Mouse (Mus musculus): ENCODE data around the gene Bola3.
"Not testable (repeated sequence)": the region's sequence is repeated elsewhere in the genome, so short reads cannot be mapped to it uniquely, and the experiment has no call there.

Gene Bola3

GRCm38 (mm10) chr6:83348873-83349272 is at the start of gene Bola3:
Gene Bola3, plus strand, starts transcription at chr6:83349147.
- DNase-seq = no peak

GRCm38 (mm10) chr6:83300447-83301229 is 48.3 kb upstream of the Bola3 start:
- no peak for DNase-seq

- no peak for DNase-seq
These were observed 47.7 kb upstream of the Bola3 start for GRCm38 (mm10) chr6:83301294-83301693.

- DNase-seq = no peak
These were observed 46.7 kb upstream of the Bola3 start for GRCm38 (mm10) chr6:83302264-83302663.

- DNase-seq = peak; percentile 20
These were observed 39.9 kb upstream of the Bola3 start for GRCm38 (mm10) chr6:83309017-83309416.

GRCm38 (mm10) chr6:83311206-83311605 is 37.7 kb upstream of the Bola3 start:
- no peak for DNase-seq

DNA sequence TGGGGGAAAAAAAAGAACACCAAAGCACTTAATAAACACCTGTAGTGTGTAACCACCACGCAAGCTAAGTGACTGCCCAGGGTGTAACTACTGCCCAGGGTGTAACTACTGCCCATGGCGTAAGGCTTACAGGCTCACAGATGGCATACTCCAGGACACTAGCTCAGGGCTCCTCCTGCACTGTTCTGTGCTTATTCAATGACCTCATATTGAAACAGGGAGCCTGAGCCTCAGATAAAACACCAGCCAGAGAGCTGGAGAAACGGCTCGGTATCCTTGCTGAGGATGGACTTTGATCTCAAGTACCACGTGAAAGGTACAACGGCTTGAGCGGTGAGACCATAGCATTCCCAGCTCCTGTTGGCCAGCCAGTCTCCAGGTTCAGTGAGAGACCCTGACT is 36.9 kb upstream of the Bola3 start:
- no peak for DNase-seq

DNA sequence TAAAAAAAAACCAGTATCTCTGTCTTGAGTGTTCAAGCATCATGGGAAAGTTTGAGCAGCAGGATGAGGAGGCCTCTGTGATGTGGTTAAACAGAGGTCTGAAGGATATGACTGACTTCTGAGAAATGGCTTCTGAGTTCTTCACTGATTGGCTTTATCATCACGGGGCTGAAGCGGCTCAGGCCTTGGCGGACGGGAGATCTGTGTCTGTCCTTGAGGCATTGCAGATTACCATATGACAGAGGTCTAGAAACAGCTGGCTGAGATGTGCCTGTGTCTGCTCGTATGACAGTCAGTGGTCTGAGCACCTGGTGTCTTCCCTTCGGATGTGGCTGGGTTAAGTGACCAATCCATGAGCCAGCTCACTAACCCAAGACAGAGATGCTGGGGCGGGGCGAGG is 36.4 kb upstream of the Bola3 start:
- no peak for DNase-seq

DNA sequence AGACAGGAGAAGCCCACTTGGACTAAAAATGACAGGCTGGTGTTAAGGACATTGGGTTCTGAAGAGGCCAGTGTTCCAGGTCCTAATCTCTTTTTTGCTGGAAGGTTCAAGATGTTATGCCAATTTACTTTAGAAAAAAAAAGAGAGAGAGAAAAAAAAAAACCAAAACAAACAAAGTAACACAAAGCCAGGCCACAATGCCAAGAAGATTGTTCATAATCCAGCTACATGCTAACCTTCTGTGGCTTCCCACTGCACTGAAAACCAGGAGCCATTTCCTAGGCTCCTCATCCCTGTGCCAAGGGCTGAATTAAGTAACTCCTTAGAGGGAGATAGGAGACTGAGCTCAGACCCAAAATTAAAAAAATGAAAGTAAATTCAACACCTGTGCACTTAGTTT is 33.7 kb upstream of the Bola3 start:
- DNase-seq = no peak

DNA sequence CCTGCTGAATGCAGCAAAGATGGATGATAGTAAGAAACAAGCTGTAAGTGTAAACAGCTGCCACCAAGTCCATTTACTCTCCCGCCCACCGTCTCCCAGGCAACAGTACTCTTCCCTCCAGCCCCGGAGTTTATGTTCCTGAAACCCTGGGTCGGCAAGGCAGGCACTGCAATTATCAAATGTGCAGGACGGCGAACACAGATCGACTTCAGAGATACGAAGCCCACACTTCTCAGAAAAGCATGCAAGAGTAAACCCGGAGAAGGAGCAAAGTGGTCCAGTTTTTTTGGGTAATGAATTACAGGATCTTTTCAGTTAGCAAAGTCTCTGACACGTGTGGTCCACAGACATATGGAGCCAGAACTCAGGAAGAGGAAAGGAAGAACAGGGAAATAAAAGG is 32.9 kb upstream of the Bola3 start:
- DNase-seq = no peak

DNA sequence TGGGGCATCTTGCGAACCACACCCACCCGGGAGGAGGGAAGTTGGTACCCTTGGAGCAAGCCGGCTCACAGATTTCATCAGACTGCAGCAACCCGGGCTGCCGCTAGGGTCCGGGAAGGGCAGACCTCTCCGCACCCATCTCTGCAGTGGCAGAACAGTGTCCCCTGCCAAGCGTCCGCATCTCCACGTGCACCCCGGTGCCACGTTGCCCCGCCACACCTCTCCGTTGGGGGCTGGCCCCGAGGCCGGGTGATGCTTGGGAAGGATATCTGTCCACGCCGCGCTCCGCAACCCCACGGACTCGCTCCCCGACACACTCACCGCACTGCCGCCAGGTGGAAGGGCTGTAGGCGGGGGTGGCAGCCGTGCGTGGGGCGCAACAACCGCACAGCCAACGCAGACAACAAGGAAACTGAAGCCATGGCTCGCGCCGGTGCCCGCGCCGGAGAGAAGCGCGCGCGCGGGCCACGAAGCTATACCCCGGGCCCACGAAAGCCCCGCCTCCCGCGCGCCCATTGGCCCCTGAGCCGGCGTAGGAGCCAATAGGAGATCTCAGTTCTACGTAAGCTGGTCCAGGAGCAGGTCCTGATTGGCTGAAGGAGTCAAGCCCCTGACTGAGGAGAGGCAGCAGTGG is 31.7 kb upstream of the Bola3 start:
- peak; percentile 95 for DNase-seq

- DNase-seq = no peak
These were observed 27.0 kb upstream of the Bola3 start for GRCm38 (mm10) chr6:83321927-83322326.

DNA sequence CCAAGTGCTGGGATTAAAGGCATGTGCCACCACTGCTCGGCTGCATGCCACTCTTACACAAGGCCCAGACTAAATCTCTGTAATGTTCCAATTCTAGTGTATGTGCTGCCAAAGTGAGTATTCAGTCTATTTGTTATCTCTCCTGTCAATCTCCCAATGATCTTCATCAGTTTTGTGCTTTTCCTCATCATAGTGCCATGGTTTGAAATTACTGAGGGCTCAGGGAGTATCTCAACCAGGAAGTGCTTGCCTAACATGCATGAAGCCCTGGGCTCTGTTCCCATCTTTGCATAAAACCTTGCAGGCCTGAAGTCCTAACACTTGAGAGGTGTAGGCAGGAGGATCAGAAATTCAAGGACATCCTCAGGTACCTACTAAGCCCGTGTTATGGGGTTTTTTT is 26.2 kb upstream of the Bola3 start:
- DNase-seq = no peak

- no peak for DNase-seq
These were observed 25.1 kb upstream of the Bola3 start for GRCm38 (mm10) chr6:83323652-83324419.

DNA sequence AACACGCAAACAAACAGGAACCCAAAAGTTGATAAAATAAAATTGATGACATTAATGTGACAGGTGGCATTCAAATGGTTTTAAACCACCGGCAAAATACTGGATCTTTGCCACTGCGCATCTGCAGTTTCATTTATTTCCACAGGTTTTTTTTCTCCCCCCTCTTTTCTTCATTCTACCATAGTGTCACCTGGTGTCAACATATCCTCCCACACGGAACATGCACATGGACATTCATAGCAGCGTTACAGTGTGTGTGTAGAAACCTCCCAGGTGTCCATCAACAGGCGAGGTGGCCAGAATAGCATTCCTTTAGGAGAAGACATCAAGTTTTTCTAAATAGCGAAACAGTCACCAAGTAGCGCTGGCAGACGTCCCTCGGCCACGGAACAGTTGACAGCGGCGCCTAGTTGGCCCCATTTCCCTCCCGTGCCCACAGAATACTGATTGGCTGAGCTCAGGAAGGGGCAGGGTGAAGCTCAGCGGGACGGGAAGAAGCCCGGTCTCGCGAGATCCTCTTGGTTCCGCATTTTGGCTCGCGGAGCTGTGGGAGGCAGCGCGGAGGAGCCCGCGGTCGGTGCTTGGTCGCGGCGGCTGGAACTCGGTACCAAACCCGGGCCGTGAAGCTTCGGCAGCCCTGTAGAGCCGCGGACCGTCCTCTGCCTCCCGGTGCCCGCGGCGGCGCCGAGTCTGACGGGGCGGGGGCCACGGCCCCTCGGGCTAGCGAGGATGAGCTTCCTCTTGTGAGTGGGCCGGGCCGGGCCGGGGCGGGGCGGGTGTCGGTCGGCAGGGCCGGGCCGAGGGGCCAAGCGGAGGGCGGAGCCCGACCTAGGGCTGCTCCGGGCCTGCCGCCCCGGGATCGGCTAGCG is 23.2 kb upstream of the Bola3 start, which contains the start of the genes Mthfd2 and Mob1a:
TSS of gene Mthfd2 (minus strand) at position 384 of the 869 bp plus-strand sequence.
TSS of gene Mob1a (plus strand) at position 492 of the 869 bp plus-strand sequence.
- DNase-seq = peak; percentile 97

DNA sequence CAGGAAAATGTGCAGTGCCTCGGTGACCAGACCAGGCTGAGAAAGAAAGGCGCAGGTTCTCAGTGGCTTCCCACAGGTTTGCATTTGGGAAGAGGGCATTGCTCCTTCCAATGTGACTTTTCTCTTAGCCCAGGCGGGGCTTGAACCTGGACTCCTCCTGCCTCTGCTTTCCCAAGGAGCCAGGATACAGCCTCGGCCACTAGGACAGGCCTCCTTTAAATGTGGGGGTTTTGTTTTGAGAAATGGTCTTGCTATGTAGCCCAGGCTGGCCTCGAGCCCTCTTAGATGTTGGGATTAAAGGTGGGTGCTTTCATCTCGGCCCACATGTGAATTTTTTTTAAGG is 22.6 kb upstream of the Bola3 start:
- no peak for DNase-seq

DNA sequence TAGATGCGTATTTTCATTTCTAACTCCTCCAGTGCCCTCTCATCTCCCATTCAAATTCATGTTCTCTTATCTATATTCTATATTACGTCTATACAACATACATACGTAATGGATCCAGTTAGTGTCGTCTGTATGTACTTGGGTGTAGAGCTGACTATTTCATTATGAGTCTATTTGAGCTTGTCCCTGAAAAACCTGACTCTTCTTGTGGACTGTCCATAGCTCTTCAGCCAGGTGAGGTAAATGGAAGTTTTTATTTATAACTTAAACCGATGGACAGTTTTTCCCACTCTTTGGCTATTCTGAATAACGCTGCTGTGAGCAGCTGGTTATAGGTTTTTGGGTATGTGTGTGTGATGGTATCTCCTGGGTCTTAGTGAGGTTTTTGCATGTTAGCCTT is 22.2 kb upstream of the Bola3 start:
- DNase-seq = no peak

- DNase-seq = no peak
These were observed 21.3 kb upstream of the Bola3 start for GRCm38 (mm10) chr6:83327591-83328190.

DNA sequence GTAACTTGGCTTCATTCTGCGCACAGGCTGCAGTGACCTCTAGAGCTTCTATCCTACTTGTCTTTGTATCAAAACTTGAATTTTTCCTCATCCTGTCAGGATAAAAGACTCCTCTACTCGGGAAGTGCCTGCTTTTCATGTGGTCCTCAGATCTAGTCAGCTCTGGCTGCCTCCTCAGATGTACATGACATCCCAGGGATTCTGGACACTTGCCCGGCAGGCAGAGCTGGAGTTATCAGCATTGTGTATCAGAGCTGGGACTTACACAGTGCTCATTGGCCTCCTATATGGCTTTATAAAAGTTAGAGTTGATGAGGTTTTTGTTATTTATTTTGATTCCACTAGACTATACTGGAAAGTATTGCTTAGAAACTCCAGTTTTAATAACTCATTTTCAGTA is 7.6 kb upstream of the Bola3 start:
- DNase-seq = no peak

DNA sequence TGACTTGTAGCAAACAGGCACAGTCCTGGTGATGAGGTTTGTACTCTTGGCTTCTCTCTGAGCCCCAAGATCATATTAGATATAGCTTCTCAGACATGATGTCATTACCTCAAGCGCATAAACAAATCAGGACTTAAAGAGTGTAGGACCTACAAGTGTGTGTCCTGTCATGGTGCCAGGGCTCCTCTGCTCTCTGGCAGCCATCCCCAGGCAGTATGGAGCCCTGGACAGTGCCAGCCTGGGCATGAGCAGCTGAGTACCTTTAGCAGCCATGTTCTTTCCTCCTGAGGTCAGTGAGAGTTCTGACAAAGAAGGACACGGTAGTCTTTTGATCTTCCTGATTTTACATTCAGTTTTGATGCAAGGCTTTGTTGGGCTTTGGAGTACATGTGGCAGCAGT is 6.0 kb upstream of the Bola3 start:
- no peak for DNase-seq

DNA sequence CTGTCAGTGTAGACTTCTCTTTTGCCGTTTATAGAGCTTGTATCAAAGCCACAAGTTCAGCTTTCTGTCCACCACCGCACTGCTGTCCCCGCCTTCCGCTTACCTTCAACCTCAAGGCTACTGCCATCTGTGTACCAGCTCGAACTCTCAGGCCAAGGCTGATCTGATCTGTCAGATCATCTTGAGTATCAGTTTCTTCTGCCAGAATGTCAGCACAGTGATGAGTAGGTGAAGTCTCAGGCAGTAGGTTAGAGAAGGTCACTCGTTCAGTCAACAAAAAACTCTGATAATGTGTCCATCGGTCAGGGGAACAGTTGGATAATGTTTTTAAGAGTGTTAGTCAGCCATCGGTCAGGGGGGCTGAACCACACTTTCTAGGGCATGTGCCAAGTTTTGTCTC is 3.7 kb upstream of the Bola3 start:
- DNase-seq = not testable (repeated sequence)

DNA sequence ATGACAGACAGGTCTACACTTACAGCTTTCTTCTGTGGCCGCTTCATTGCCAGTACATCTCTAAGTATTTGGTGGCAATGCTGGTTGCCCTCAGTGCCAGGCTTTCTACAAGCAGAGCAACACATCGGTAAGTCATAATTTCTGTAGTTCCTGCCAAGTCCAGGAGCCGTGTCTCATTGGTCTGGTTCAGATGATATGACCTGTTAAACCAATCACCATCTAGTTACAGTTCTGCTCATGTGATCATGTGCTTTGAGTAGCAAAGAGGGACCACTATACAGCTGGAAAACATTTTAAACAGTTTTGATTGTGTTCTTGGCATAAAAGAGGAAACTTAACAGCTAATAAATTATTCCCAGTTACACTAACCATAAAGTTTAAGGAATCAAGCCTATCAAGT is 1.0 kb upstream of the Bola3 start:
- no peak for DNase-seq

Data from lung, postnatal 36 days (tissue).